Mouse (Mus musculus) CD8-positive naive resting alpha-beta T cell, adult 57 days (primary cell): ENCODE results near the gene Creb3l2. TPM values are rescaled to one million over a fixed set of nuclear protein-coding genes. Genes with fewer than 3 reads are reported as not detected.

Experiments
- total RNA-seq: library from RNA; stranded (reverse); gene quantifications from one replicate; pipeline ENCODE4 v1.2.4, GENCODE M21; 2023

Creb3l2 gene
- 5.8 TPM for total RNA-seq

DNA sequence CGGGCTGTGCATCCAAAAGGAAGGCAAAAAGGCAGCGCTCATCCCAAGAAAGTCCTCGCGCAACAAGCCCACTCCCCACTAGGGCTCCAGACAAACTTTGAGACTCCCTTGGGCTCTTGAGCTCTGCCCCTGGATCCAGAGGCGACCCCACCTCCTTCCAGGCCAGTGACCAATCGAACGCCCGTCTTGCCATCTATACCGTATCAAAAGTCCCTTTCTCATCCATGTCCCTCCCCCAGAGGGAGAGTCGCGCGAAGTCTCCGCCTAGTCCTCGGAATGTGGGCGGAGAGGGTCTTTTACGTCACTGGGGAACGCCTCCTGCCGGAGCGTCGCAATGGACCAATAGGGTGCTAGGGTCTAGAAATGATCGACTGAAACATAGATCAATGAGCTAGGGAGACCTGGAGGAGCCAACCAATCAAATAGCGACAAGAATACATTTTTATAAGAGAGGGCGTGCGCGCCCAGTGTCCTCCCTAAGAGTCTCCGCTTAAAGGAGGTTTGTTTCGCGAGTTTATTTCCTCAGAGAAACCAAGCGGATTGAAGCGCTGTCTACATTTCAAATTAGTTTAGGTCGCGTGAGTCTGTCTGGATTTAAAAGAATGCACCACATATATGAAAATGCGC is at the start of gene Creb3l2:
Gene Creb3l2, minus strand, starts transcription at position 106 of the 627 bp plus-strand sequence.

GRCm38 (mm10) chr6:37299562-37300390 is 142.2 kb downstream of the Creb3l2 start, which contains the start of gene Dgki:
TSS of gene Dgki (minus strand) at chr6:37300184.

Other genes starting within 250 kb of the Creb3l2 start
- 0.43 TPM for gene Dgki, start 142.0 kb downstream of the Creb3l2 start, total RNA-seq
- gene Akr1d1, start 88.0 kb upstream of the Creb3l2 start, total RNA-seq = not detected